Mouse (Mus musculus): ENCODE data around the gene Fhit. TPM values are rescaled to one million over a fixed set of nuclear protein-coding genes. Genes with fewer than 3 reads are reported as not detected.

Fhit gene
- polyA plus RNA-seq, 1 experiment from 2014 or later, result 7.1 TPM

- Histone ChIP-seq H3K9me3 (replicated peaks; ENCODE audit: control insufficient read depth, low read length) (no peaks in the 10 kb centered on the region), H3K4me2 (ENCODE audit: low read depth, low read length) (no peak overlapping the region), H3K27me3 (ENCODE audit: control insufficient read depth, insufficient read depth, low read length) (no peaks in the 10 kb centered on the region), H3K4me3 (replicated peaks; ENCODE audit: low read length) (no peak overlapping the region), H3K27ac (ENCODE audit: low read length) (no peak overlapping the region), H3K4me1 (ENCODE audit: control insufficient read depth, insufficient read depth, low read length) (peaks cover 5% of the 10 kb centered on the region), H3K9ac (ENCODE audit: low read length) (no peak overlapping the region), H3K36me3 (ENCODE audit: control insufficient read depth, insufficient read depth, low read length) (no peaks in the 10 kb centered on the region)
- WGBS, result 56% methylated on average over 4 of the region's 4 CpGs
- ATAC-seq (ENCODE audit: insufficient read depth, low FRiP score), result no peak
Measured at GRCm38 (mm10) chr14:10680041-10680440, 481.8 kb downstream of the Fhit start.

- H3K36me3 ChIP-seq (ENCODE audit: control insufficient read depth, insufficient read depth, low read length), result no peaks in the 10 kb centered on the region
- ATAC-seq (ENCODE audit: insufficient read depth, low FRiP score), result no peak
- peaks cover 5% of the 10 kb centered on the region for H3K4me1 ChIP-seq (ENCODE audit: control insufficient read depth, insufficient read depth, low read length)
Measured at GRCm38 (mm10) chr14:10679638-10680037, 482.2 kb downstream of the Fhit start.

DNA sequence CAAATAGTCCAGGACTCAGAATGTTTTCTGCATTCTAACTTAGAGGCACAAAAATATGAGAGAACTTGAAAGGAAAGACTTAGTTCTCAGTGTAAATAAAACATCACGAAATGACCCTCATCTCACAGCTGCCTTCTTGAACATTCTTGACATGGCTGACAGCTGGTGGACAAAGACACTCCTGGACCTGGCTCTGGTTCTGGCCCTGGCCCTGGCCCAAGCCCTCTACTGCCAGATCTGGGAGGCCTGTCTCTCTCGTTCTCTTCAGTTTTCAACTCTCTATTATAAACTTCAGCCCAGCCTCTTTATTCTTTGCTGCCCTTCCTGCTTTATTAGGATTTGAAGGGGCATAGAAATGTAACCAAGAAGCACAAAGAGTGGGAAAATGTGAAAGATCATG is 484.2 kb downstream of the Fhit start:
- Histone ChIP-seq H3K27ac (ENCODE audit: low read length) (no peak overlapping the region), H3K4me3 (replicated peaks; ENCODE audit: low read length) (no peak overlapping the region), H3K9me3 (replicated peaks; ENCODE audit: control insufficient read depth, low read length) (no peaks in the 10 kb centered on the region), H3K36me3 (ENCODE audit: control insufficient read depth, insufficient read depth, low read length) (no peaks in the 10 kb centered on the region), H3K4me2 (ENCODE audit: low read depth, low read length) (no peak overlapping the region), H3K27me3 (ENCODE audit: control insufficient read depth, insufficient read depth, low read length) (no peaks in the 10 kb centered on the region), H3K9ac (ENCODE audit: low read length) (no peak overlapping the region), H3K4me1 (ENCODE audit: control insufficient read depth, insufficient read depth, low read length) (peaks cover 5% of the 10 kb centered on the region)
- no peak for ATAC-seq (ENCODE audit: insufficient read depth, low FRiP score)
- WGBS, result 19% methylated on average over 2 of the region's 2 CpGs

More at GRCm38 (mm10) chr14:10679638-10680037, 482.2 kb downstream of the Fhit start:
- H3K9me3 ChIP-seq (replicated peaks; ENCODE audit: control insufficient read depth, low read length), result no peaks in the 10 kb centered on the region
- H3K4me3 ChIP-seq (replicated peaks; ENCODE audit: low read length), result no peak overlapping the region
- no peak overlapping the region for H3K4me2 ChIP-seq (ENCODE audit: low read depth, low read length)
- no peak overlapping the region for H3K9ac ChIP-seq (ENCODE audit: low read length)
- H3K27me3 ChIP-seq (ENCODE audit: control insufficient read depth, insufficient read depth, low read length), result no peaks in the 10 kb centered on the region
- H3K27ac ChIP-seq (ENCODE audit: low read length), result no peak overlapping the region

DNA sequence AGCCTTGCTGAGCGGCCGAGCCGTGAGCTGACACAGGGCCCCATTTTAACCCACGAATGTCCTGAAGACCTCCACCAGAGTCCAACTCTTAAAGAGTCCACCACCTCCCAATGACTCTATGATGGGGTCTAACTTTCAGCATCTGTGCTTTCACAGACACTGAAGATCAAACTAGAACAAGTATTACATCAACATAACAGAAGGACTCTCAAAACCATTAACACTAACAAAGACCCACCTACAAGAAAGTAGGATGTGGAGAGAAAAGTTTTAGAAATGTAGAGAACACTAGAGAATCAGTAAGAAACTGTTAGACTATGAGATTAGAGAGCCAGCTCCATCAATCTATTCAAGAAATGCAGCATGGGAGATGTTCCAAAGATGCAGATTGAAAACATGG is 501.6 kb downstream of the Fhit start:
- 89% methylated on average over 4 of the region's 4 CpGs for WGBS
- H3K27ac ChIP-seq (ENCODE audit: low read length), result no peak overlapping the region
- ATAC-seq (ENCODE audit: insufficient read depth, low FRiP score), result no peak
- no peaks in the 10 kb centered on the region for H3K4me1 ChIP-seq (ENCODE audit: control insufficient read depth, insufficient read depth, low read length)
- H3K27me3 ChIP-seq (ENCODE audit: control insufficient read depth, insufficient read depth, low read length), result no peaks in the 10 kb centered on the region
- no peak overlapping the region for H3K9ac ChIP-seq (ENCODE audit: low read length)
- H3K4me3 ChIP-seq (replicated peaks; ENCODE audit: low read length), result no peak overlapping the region
- H3K36me3 ChIP-seq (ENCODE audit: control insufficient read depth, insufficient read depth, low read length), result no peaks in the 10 kb centered on the region
- no peak overlapping the region for H3K4me2 ChIP-seq (ENCODE audit: low read depth, low read length)
- no peaks in the 10 kb centered on the region for H3K9me3 ChIP-seq (replicated peaks; ENCODE audit: control insufficient read depth, low read length)

DNA sequence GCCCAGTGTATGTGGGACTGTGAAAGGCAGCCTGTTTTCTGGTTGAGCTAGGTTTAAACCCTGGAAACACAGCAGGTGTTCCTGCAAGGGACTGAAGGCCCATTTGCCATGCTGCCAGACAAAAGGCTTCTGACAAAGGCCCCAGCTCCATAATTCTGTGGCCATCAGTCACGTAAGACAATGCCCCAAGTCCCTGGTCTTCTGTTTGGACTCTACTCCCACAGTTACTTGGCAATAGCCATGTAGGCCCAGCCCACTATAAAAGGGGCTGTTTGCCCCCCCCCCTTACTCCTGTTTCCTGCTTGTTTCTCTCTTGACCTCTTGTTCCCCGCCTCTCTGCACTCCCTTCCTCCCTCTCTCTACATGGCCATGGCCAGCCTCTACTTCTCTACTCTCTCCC is 502.5 kb downstream of the Fhit start:
- 75% methylated on average over 2 of the region's 2 CpGs for WGBS
- no peak for ATAC-seq (ENCODE audit: insufficient read depth, low FRiP score)
- H3K27me3 ChIP-seq (ENCODE audit: control insufficient read depth, insufficient read depth, low read length), result no peaks in the 10 kb centered on the region

DNA sequence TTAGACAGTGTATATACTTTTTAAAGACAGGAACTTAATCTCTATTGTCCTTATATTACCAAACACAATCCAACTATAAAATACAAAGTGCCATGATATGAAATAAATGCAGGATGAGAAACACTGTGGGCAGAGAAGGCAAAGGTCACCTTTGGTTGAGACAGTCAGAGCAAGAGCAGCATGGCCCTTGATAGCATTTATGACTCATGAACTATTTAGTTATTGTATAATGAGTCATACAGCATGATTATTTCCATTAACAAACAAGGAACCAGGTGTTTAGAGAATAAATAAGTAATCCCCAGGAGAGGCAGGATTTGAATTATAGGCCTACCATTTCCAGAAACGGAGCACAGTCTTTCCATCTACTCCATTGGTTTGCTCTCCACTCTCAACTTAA is 503.6 kb downstream of the Fhit start:
- 90% methylated on average over 1 of the region's 1 CpGs for WGBS
- no peak for ATAC-seq (ENCODE audit: insufficient read depth, low FRiP score)
- no peak overlapping the region for H3K9ac ChIP-seq (ENCODE audit: low read length)
- no peaks in the 10 kb centered on the region for H3K27me3 ChIP-seq (ENCODE audit: control insufficient read depth, insufficient read depth, low read length)
- H3K36me3 ChIP-seq (ENCODE audit: control insufficient read depth, insufficient read depth, low read length), result no peaks in the 10 kb centered on the region
- H3K27ac ChIP-seq (ENCODE audit: low read length), result no peak overlapping the region
- H3K9me3 ChIP-seq (replicated peaks; ENCODE audit: control insufficient read depth, low read length), result no peaks in the 10 kb centered on the region
- no peaks in the 10 kb centered on the region for H3K4me1 ChIP-seq (ENCODE audit: control insufficient read depth, insufficient read depth, low read length)
- H3K4me2 ChIP-seq (ENCODE audit: low read depth, low read length), result no peak overlapping the region
- H3K4me3 ChIP-seq (replicated peaks; ENCODE audit: low read length), result no peak overlapping the region

More for the DNA sequence above, 502.5 kb downstream of the Fhit start:
- no peaks in the 10 kb centered on the region for H3K9me3 ChIP-seq (replicated peaks; ENCODE audit: control insufficient read depth, low read length)
- H3K9ac ChIP-seq (ENCODE audit: low read length), result no peak overlapping the region
- H3K4me3 ChIP-seq (replicated peaks; ENCODE audit: low read length), result no peak overlapping the region
- no peaks in the 10 kb centered on the region for H3K36me3 ChIP-seq (ENCODE audit: control insufficient read depth, insufficient read depth, low read length)
- H3K4me2 ChIP-seq (ENCODE audit: low read depth, low read length), result no peak overlapping the region
- no peak overlapping the region for H3K27ac ChIP-seq (ENCODE audit: low read length)
- H3K4me1 ChIP-seq (ENCODE audit: control insufficient read depth, insufficient read depth, low read length), result no peaks in the 10 kb centered on the region

DNA sequence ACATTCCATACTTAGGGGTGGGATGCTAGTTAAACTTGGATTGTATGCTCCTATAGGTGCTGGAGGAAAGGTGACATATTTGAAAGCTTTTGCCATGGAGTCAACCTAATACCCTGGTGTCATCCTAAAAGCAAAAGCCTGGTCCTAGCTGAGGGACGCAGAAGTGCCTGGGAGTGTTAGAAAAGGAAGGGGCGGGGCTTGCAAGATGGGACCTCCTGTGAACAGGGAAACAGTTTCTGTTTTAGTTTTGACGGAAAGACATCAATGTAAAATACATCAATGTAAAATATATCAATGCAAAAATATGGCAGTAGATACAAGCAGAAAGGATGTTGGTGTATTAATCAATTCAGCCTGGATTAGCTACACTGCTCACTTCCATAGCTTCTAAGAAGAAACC is 504.5 kb downstream of the Fhit start:
- Histone ChIP-seq H3K27me3 (ENCODE audit: control insufficient read depth, insufficient read depth, low read length) (no peaks in the 10 kb centered on the region), H3K9ac (ENCODE audit: low read length) (no peak overlapping the region), H3K4me1 (ENCODE audit: control insufficient read depth, insufficient read depth, low read length) (no peaks in the 10 kb centered on the region), H3K27ac (ENCODE audit: low read length) (no peak overlapping the region), H3K4me3 (replicated peaks; ENCODE audit: low read length) (no peak overlapping the region), H3K36me3 (ENCODE audit: control insufficient read depth, insufficient read depth, low read length) (no peaks in the 10 kb centered on the region), H3K9me3 (replicated peaks; ENCODE audit: control insufficient read depth, low read length) (no peaks in the 10 kb centered on the region), H3K4me2 (ENCODE audit: low read depth, low read length) (no peak overlapping the region)
- 81% methylated on average over 3 of the region's 3 CpGs for WGBS
- ATAC-seq (ENCODE audit: insufficient read depth, low FRiP score), result no peak

DNA sequence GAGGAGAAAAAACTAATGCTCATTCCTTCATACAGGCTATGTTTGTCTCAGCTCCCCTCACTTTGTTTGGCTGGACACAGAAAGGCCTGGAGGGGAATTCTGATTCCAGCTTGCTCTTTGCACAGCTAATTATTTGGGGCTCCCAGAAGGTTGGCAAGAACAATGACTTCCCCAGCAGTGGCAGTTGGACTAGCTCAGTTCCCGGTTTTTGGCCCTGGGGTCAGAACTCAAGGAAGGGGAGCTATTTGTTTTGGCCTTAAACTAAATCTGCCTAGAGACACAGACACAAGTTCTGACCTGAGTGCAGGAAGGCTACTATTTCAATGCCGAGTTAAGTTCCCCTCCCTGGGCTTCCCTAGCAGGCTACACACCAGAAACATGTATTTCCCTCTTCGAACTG is 506.0 kb downstream of the Fhit start:
- no peak for ATAC-seq (ENCODE audit: insufficient read depth, low FRiP score)
- Histone ChIP-seq H3K9me3 (replicated peaks; ENCODE audit: control insufficient read depth, low read length) (no peaks in the 10 kb centered on the region), H3K4me3 (replicated peaks; ENCODE audit: low read length) (no peak overlapping the region), H3K27me3 (ENCODE audit: control insufficient read depth, insufficient read depth, low read length) (no peaks in the 10 kb centered on the region), H3K36me3 (ENCODE audit: control insufficient read depth, insufficient read depth, low read length) (no peaks in the 10 kb centered on the region), H3K4me2 (ENCODE audit: low read depth, low read length) (no peak overlapping the region), H3K4me1 (ENCODE audit: control insufficient read depth, insufficient read depth, low read length) (no peaks in the 10 kb centered on the region), H3K9ac (ENCODE audit: low read length) (no peak overlapping the region), H3K27ac (ENCODE audit: low read length) (no peak overlapping the region)
- WGBS, result 42% methylated on average over 3 of the region's 3 CpGs

GRCm38 (mm10) chr14:10647832-10648231 is 514.0 kb downstream of the Fhit start:
- Histone ChIP-seq H3K36me3 (ENCODE audit: control insufficient read depth, insufficient read depth, low read length) (no peaks in the 10 kb centered on the region), H3K9ac (ENCODE audit: low read length) (no peak overlapping the region), H3K27ac (ENCODE audit: low read length) (0 out of 2 replicates have a peak overlapping the region, but pooled peaks have one; percentile 14), H3K4me2 (ENCODE audit: low read depth, low read length) (no peak overlapping the region), H3K27me3 (ENCODE audit: control insufficient read depth, insufficient read depth, low read length) (no peaks in the 10 kb centered on the region), H3K4me1 (ENCODE audit: control insufficient read depth, insufficient read depth, low read length) (no peaks in the 10 kb centered on the region), H3K4me3 (replicated peaks; ENCODE audit: low read length) (no peak overlapping the region), H3K9me3 (replicated peaks; ENCODE audit: control insufficient read depth, low read length) (no peaks in the 10 kb centered on the region)
- ATAC-seq (ENCODE audit: insufficient read depth, low FRiP score), result no peak

DNA sequence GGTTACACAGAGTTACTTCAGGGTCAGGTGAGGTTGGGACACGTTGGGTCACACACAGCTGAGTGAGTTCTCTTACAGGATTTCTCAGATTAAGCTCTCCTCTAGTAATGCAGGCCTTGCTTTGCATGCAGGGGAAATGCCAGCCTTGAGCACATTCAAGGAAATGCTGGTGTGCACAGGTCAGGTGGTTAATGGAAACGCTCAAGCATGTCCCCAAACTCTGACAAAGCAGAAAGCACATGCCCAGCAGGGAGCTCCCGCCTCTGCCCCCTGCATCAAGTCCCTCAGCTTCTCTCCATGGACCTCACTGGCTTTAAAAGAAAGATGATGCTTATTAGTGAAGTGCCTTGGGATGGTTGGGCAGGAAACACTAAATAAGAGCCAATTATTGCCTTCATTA is 530.1 kb downstream of the Fhit start:
- WGBS, result 72% methylated on average over 3 of the region's 3 CpGs
- no peak for ATAC-seq (ENCODE audit: insufficient read depth, low FRiP score)
- Histone ChIP-seq H3K9me3 (replicated peaks; ENCODE audit: control insufficient read depth, low read length) (no peaks in the 10 kb centered on the region), H3K27ac (ENCODE audit: low read length) (no peak overlapping the region), H3K27me3 (ENCODE audit: control insufficient read depth, insufficient read depth, low read length) (no peaks in the 10 kb centered on the region), H3K4me2 (ENCODE audit: low read depth, low read length) (no peak overlapping the region), H3K4me1 (ENCODE audit: control insufficient read depth, insufficient read depth, low read length) (no peaks in the 10 kb centered on the region), H3K36me3 (ENCODE audit: control insufficient read depth, insufficient read depth, low read length) (no peaks in the 10 kb centered on the region), H3K4me3 (replicated peaks; ENCODE audit: low read length) (no peak overlapping the region), H3K9ac (ENCODE audit: low read length) (no peak overlapping the region)
